Mouse (Mus musculus): ENCODE results near the gene Osbpl7. TPM values are rescaled to one million over a fixed set of nuclear protein-coding genes. Genes with fewer than 3 reads are reported as not detected.

Gene Osbpl7
- polyA plus RNA-seq, 1 experiment from 2014 or later, result 6.1 TPM

- no peak overlapping the region for H3K9ac ChIP-seq (ENCODE audit: low read depth, low read length)
- no peak overlapping the region for H3K27ac ChIP-seq (ENCODE audit: low read depth, low read length)
- 62% methylated on average over 1 of the region's 1 CpGs for WGBS
- ATAC-seq (replicated peaks; ENCODE audit: low FRiP score) (no peak), DNase-seq (ENCODE audit: low spot score) (no peak)
- peaks cover 7% of the 10 kb centered on the region; the same call in 1 of the 2 replicates for H3K36me3 ChIP-seq (ENCODE audit: control insufficient read depth, insufficient read depth, low read length)
- no peaks in the 10 kb centered on the region for H3K9me3 ChIP-seq (ENCODE audit: control insufficient read depth, low read length)
- no peaks in the 10 kb centered on the region for H3K4me1 ChIP-seq (replicated peaks; ENCODE audit: control insufficient read depth, insufficient read depth, low read length)
- no peak overlapping the region for H3K4me3 ChIP-seq (ENCODE audit: low read depth, low read length)
- no peaks in the 10 kb centered on the region for H3K27me3 ChIP-seq (replicated peaks; ENCODE audit: control insufficient read depth, insufficient read depth, low read length)
- no peak overlapping the region for H3K4me2 ChIP-seq
Observed at GRCm38 (mm10) chr11:97069333-97069732, 18.9 kb downstream of the Osbpl7 start.

DNA sequence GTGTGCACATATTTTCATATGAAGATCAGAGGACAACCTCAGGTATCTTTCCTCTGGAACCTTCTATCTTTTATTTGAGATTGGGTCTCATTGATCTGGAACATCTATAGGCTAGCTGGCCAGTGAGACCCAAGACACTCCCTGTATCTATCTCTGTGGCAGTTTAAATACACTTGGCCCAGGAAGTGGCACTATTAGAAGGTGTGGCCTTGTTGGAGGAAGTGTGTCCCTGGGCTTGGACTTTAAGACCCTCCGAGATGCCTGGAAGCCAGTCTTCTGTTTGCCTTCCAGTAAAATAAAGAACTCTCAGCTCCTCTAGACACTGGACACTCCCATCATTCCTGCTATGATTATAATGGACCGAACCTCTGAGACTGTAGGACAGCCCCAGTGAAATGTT is 19.3 kb downstream of the Osbpl7 start:
- H3K4me1 ChIP-seq (replicated peaks; ENCODE audit: control insufficient read depth, insufficient read depth, low read length), result no peaks in the 10 kb centered on the region
- ATAC-seq (replicated peaks; ENCODE audit: low FRiP score) (no peak), DNase-seq (ENCODE audit: low spot score) (no peak)
- H3K4me2 ChIP-seq, result no peak overlapping the region
- H3K4me3 ChIP-seq (ENCODE audit: low read depth, low read length), result no peak overlapping the region
- H3K36me3 ChIP-seq (ENCODE audit: control insufficient read depth, insufficient read depth, low read length), result peaks cover 7% of the 10 kb centered on the region; the same call in 1 of the 2 replicates
- no peaks in the 10 kb centered on the region for H3K27me3 ChIP-seq (replicated peaks; ENCODE audit: control insufficient read depth, insufficient read depth, low read length)
- 73% methylated on average over 2 of the region's 2 CpGs for WGBS
- no peak overlapping the region for H3K27ac ChIP-seq (ENCODE audit: low read depth, low read length)
- no peaks in the 10 kb centered on the region for H3K9me3 ChIP-seq (ENCODE audit: control insufficient read depth, low read length)
- H3K9ac ChIP-seq (ENCODE audit: low read depth, low read length), result no peak overlapping the region

DNA sequence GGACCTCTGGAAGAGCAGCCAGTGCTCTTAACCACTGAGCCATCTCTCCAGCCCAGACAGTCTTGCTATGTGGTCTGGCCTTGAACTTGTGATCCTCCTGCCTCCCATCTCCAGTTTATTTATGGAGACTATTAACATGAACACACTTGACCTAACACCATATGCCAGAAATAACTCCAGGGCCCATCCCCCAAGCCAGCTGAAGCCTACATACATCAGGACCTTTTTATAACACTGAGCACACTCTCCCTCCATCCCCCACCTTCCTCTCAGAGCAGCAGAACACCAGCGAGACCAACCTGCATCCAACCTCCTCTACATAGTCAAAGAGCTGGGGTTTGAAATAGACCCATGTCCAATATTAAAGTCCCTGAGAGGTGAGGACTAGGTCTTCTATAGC is 20.7 kb downstream of the Osbpl7 start:
- H3K9ac ChIP-seq (ENCODE audit: low read depth, low read length), result no peak overlapping the region

GRCm38 (mm10) chr11:97072533-97072932 is 22.1 kb downstream of the Osbpl7 start:
- Histone ChIP-seq H3K4me2 (no peak overlapping the region), H3K27ac (ENCODE audit: low read depth, low read length) (no peak overlapping the region), H3K4me1 (replicated peaks; ENCODE audit: control insufficient read depth, insufficient read depth, low read length) (no peaks in the 10 kb centered on the region), H3K9ac (ENCODE audit: low read depth, low read length) (no peak overlapping the region), H3K4me3 (ENCODE audit: low read depth, low read length) (no peak overlapping the region), H3K9me3 (ENCODE audit: control insufficient read depth, low read length) (no peaks in the 10 kb centered on the region), H3K36me3 (ENCODE audit: control insufficient read depth, insufficient read depth, low read length) (0 out of 2 replicates have a peak, but pooled peaks cover 2% of the 10 kb centered on the region), H3K27me3 (replicated peaks; ENCODE audit: control insufficient read depth, insufficient read depth, low read length) (no peaks in the 10 kb centered on the region)
- 31% methylated on average over 3 of the region's 3 CpGs for WGBS
- DNase-seq (ENCODE audit: low spot score), result peak; percentile 46
- ATAC-seq (replicated peaks; ENCODE audit: low FRiP score), result no peak

More for the DNA sequence above, 20.7 kb downstream of the Osbpl7 start:
- H3K9me3 ChIP-seq (ENCODE audit: control insufficient read depth, low read length), result no peaks in the 10 kb centered on the region
- DNase-seq (ENCODE audit: low spot score) (no peak), ATAC-seq (replicated peaks; ENCODE audit: low FRiP score) (no peak)
- H3K4me3 ChIP-seq (ENCODE audit: low read depth, low read length), result no peak overlapping the region
- H3K36me3 ChIP-seq (ENCODE audit: control insufficient read depth, insufficient read depth, low read length), result peaks cover 7% of the 10 kb centered on the region; the same call in 1 of the 2 replicates
- H3K27me3 ChIP-seq (replicated peaks; ENCODE audit: control insufficient read depth, insufficient read depth, low read length), result no peaks in the 10 kb centered on the region
- no peaks in the 10 kb centered on the region for H3K4me1 ChIP-seq (replicated peaks; ENCODE audit: control insufficient read depth, insufficient read depth, low read length)
- no peak overlapping the region for H3K27ac ChIP-seq (ENCODE audit: low read depth, low read length)
- 52% methylated on average over 1 of the region's 1 CpGs for WGBS
- no peak overlapping the region for H3K4me2 ChIP-seq

DNA sequence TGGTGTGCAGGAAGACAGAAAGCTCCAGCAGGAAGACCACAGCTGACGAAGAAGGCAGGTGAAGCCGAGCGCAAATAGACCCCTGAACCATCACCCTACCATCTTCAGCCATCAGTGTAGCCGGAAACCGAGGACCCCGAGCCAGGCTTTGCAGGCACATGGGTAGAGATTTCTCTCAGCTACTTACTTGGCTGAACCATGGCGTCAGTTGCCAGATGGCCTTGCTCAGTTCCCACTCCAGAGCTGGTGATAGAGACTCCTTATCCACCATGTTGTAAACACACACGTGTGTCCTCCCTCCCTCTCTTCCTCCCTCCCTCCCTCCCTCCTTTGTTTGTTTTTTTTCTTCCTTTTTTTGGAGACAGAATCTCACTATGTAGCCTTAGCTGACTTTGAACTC is 23.8 kb downstream of the Osbpl7 start:
- DNase-seq (ENCODE audit: low spot score), result no peak
- no peaks in the 10 kb centered on the region for H3K36me3 ChIP-seq (ENCODE audit: control insufficient read depth, insufficient read depth, low read length)
- H3K9ac ChIP-seq (ENCODE audit: low read depth, low read length), result no peak overlapping the region
- H3K4me2 ChIP-seq, result no peak overlapping the region
- ATAC-seq (replicated peaks; ENCODE audit: low FRiP score), result no peak
- no peaks in the 10 kb centered on the region for H3K27me3 ChIP-seq (replicated peaks; ENCODE audit: control insufficient read depth, insufficient read depth, low read length)
- H3K4me1 ChIP-seq (replicated peaks; ENCODE audit: control insufficient read depth, insufficient read depth, low read length), result no peaks in the 10 kb centered on the region
- WGBS, result 57% methylated on average over 8 of the region's 8 CpGs
- no peaks in the 10 kb centered on the region for H3K9me3 ChIP-seq (ENCODE audit: control insufficient read depth, low read length)
- no peak overlapping the region for H3K27ac ChIP-seq (ENCODE audit: low read depth, low read length)
- H3K4me3 ChIP-seq (ENCODE audit: low read depth, low read length), result no peak overlapping the region

- DNase-seq (ENCODE audit: low spot score), result peak; percentile 49
- H3K9me3 ChIP-seq (ENCODE audit: control insufficient read depth, low read length), result no peaks in the 10 kb centered on the region
- WGBS, result 41% methylated on average over 4 of the region's 4 CpGs
- no peak for ATAC-seq (replicated peaks; ENCODE audit: low FRiP score)
- H3K36me3 ChIP-seq (ENCODE audit: control insufficient read depth, insufficient read depth, low read length), result no peaks in the 10 kb centered on the region
- H3K27me3 ChIP-seq (replicated peaks; ENCODE audit: control insufficient read depth, insufficient read depth, low read length), result peaks cover 8% of the 10 kb centered on the region
- H3K4me2 ChIP-seq, result no peak overlapping the region
- H3K4me3 ChIP-seq (ENCODE audit: low read depth, low read length), result no peak overlapping the region
- H3K9ac ChIP-seq (ENCODE audit: low read depth, low read length), result no peak overlapping the region
- H3K27ac ChIP-seq (ENCODE audit: low read depth, low read length), result no peak overlapping the region
- H3K4me1 ChIP-seq (replicated peaks; ENCODE audit: control insufficient read depth, insufficient read depth, low read length), result peaks cover 3% of the 10 kb centered on the region
Observed at GRCm38 (mm10) chr11:97078751-97079150, 28.3 kb downstream of the Osbpl7 start.

GRCm38 (mm10) chr11:97080291-97080690 is 29.9 kb downstream of the Osbpl7 start:
- no peaks in the 10 kb centered on the region for H3K36me3 ChIP-seq (ENCODE audit: control insufficient read depth, insufficient read depth, low read length)
- no peak overlapping the region for H3K4me3 ChIP-seq (ENCODE audit: low read depth, low read length)
- H3K27ac ChIP-seq (ENCODE audit: low read depth, low read length), result no peak overlapping the region
- no peak overlapping the region for H3K9ac ChIP-seq (ENCODE audit: low read depth, low read length)
- H3K9me3 ChIP-seq (ENCODE audit: control insufficient read depth, low read length), result no peaks in the 10 kb centered on the region
- DNase-seq (ENCODE audit: low spot score) (no peak), ATAC-seq (replicated peaks; ENCODE audit: low FRiP score) (no peak)
- no peak overlapping the region for H3K4me2 ChIP-seq
- 26% methylated on average over 9 of the region's 9 CpGs for WGBS
- peaks cover 3% of the 10 kb centered on the region for H3K4me1 ChIP-seq (replicated peaks; ENCODE audit: control insufficient read depth, insufficient read depth, low read length)
- peaks cover 21% of the 10 kb centered on the region for H3K27me3 ChIP-seq (replicated peaks; ENCODE audit: control insufficient read depth, insufficient read depth, low read length)

- H3K9ac ChIP-seq (ENCODE audit: low read depth, low read length), result no peak overlapping the region
- DNase-seq (ENCODE audit: low spot score) (no peak), ATAC-seq (replicated peaks; ENCODE audit: low FRiP score) (no peak)
- peaks cover 25% of the 10 kb centered on the region for H3K27me3 ChIP-seq (replicated peaks; ENCODE audit: control insufficient read depth, insufficient read depth, low read length)
- H3K27ac ChIP-seq (ENCODE audit: low read depth, low read length), result no peak overlapping the region
- peaks cover 3% of the 10 kb centered on the region for H3K4me1 ChIP-seq (replicated peaks; ENCODE audit: control insufficient read depth, insufficient read depth, low read length)
- WGBS, result 40% methylated on average over 11 of the region's 11 CpGs
- H3K9me3 ChIP-seq (ENCODE audit: control insufficient read depth, low read length), result no peaks in the 10 kb centered on the region
- H3K4me2 ChIP-seq, result no peak overlapping the region; the same call in 1 of the 2 replicates
- H3K4me3 ChIP-seq (ENCODE audit: low read depth, low read length), result no peak overlapping the region
- no peaks in the 10 kb centered on the region for H3K36me3 ChIP-seq (ENCODE audit: control insufficient read depth, insufficient read depth, low read length)
Observed at GRCm38 (mm10) chr11:97082977-97083376, 32.5 kb downstream of the Osbpl7 start.

GRCm38 (mm10) chr11:97083401-97084140 is 33.1 kb downstream of the Osbpl7 start:
- Histone ChIP-seq H3K4me1 (replicated peaks; ENCODE audit: control insufficient read depth, insufficient read depth, low read length) (peaks cover 3% of the 10 kb centered on the region), H3K9me3 (ENCODE audit: control insufficient read depth, low read length) (no peaks in the 10 kb centered on the region), H3K9ac (ENCODE audit: low read depth, low read length) (no peak overlapping the region), H3K4me3 (ENCODE audit: low read depth, low read length) (no peak overlapping the region), H3K4me2 (no peak overlapping the region; the same call in 1 of the 2 replicates), H3K36me3 (ENCODE audit: control insufficient read depth, insufficient read depth, low read length) (no peaks in the 10 kb centered on the region), H3K27ac (ENCODE audit: low read depth, low read length) (no peak overlapping the region), H3K27me3 (replicated peaks; ENCODE audit: control insufficient read depth, insufficient read depth, low read length) (peaks cover 25% of the 10 kb centered on the region)
- ATAC-seq (replicated peaks; ENCODE audit: low FRiP score) (no peak), DNase-seq (ENCODE audit: low spot score) (no peak)
- WGBS, result 24% methylated on average over 22 of the region's 22 CpGs
